Mouse (Mus musculus) CH12F3 (cell line): ENCODE data around the gene Tmem104.

Source experiments
- in situ Hi-C: fragments of 300-500 bp; cut with MboI; formaldehyde crosslinking; loops from 2 replicates; pipeline ENCODE4 v1.14.3; 2020; ENCODE audit warnings: low sequenced_read_pairs

Tmem104 gene

GRCm38 (mm10) chr11:115228430-115228829 is 41.1 kb downstream of the Tmem104 start:
- in situ Hi-C loops: no loop called here

- in situ Hi-C loops: no loop called here
Observed at GRCm38 (mm10) chr11:115229021-115229930, 42.0 kb downstream of the Tmem104 start.

GRCm38 (mm10) chr11:115231168-115231915 is 44.1 kb downstream of the Tmem104 start:
- in situ Hi-C loops: no loop called here

GRCm38 (mm10) chr11:115231924-115232323 is 44.6 kb downstream of the Tmem104 start:
- in situ Hi-C loops: no loop called here

GRCm38 (mm10) chr11:115232889-115233288 is 45.6 kb downstream of the Tmem104 start:
- in situ Hi-C loops: no loop called here

- in situ Hi-C loops: no loop called here
Observed at GRCm38 (mm10) chr11:115233526-115234290, 46.4 kb downstream of the Tmem104 start.

DNA sequence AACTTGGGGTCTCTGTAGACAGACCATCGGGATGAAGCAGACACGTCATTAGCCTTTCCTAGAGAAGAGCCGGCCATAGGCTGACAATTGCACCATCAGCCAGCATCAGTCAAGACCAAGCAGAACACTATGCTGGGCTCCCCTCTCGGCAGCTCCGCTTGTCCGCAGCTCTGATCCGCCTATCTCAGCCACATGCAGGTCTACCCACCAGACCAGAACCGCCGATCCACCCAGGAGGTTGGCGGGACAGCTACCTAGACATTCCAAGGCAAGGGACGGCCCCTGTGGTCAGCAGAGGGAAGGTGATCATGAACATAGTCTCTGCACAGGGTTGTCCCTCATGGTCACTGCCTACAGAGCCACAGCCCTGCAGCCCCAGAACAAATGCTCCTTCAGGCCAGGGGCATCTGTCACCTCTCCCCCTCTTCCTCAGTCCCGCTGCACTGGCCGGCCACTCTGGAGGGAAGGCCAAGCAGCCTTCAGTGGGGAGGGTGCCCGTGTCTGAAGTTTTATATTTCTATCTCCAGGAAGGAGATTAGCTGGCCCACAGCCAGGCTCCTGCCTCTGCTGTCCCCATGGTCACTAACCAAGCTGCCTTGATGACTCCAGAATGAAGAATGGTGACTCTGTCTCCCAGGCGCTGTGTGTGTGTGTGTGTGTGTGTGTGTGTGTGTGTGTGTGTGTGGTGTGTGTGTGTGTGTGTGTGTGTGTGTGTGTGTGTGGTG is 47.2 kb downstream of the Tmem104 start:
- in situ Hi-C loops: no loop called here

DNA sequence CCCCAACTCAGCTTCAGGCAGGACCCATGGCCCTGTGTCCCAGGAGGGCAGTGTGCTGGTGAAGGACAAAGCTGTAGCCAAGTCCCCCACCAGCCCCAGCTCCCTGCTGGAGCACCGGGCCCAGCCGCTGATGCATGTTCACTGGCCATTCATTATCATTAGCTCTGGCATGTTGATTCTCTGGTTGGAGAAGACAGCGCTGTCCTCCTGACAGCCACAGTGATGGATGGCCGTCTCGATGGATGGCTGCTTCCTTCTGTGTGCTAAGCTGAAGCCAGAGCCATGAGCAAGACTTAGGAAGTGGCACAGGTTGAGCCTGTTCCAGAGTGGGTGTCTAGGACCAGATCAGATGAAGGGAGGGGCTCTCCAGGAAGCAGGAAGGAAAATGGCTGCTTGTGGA is 49.3 kb downstream of the Tmem104 start:
- in situ Hi-C loops: no loop called here

- in situ Hi-C loops: no loop called here
Observed at GRCm38 (mm10) chr11:115241402-115241801, 54.1 kb downstream of the Tmem104 start.

GRCm38 (mm10) chr11:115242746-115243145 is 55.5 kb downstream of the Tmem104 start:
- in situ Hi-C loops: no loop called here

DNA sequence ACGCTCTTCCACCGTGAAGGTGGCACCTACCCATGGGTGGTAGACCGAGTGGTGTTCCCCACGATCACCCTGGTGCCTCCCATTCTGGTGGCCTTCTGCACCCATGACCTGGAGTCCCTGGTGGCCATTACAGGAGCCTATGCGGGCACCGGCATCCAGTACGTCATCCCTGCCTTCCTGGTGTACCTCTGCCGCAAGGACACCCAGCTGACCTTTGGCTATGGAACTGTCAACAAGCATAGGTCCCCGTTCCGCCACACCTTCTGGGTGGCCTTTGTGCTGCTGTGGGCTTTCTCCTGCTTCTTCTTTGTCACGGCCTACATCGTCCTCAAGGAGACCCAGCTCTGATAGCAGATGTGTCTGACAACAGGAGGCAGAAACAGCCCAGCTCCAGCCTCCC is 56.5 kb downstream of the Tmem104 start:
- in situ Hi-C loops: no loop called here

DNA sequence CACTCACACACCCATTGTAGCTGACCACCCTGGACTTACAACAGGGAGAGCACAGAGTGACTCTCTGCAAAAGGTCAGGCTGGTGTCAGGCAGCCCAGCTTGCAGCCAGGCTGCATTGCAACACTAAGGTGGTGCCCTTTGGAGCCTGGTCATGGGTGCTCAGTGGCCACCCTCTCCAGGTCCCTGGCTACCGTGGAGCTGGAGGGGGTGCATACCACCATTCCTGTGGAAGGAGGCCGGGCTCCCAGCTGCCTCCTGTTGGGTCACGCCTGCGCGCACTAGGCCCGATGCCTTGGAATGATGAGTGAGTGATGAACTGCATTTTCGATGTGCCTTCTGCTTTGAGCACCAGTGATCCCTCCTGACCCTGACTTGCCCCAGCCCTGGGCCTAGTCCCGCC is 57.6 kb downstream of the Tmem104 start:
- in situ Hi-C loops: no loop called here

DNA sequence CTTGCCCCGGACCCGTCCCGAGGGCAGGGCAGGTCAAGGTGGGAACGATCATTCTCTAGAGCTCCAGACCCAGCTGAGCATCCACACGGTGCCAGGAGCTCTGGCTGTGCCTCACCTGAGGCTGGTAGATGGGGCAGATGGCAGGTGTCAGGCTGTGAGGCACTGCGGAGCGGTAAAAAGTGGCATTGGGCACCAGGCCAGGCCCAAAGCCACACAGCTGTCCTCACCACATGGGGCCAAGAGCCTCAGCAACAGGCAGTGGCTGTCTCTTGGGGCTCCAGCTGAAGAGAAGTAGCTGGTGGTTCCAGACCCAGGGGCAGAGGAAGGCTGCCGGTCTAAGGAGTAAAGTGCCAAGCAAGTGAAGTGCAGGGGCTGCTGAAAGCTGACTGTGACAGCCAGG is 59.1 kb downstream of the Tmem104 start:
- in situ Hi-C loops: no loop called here

DNA sequence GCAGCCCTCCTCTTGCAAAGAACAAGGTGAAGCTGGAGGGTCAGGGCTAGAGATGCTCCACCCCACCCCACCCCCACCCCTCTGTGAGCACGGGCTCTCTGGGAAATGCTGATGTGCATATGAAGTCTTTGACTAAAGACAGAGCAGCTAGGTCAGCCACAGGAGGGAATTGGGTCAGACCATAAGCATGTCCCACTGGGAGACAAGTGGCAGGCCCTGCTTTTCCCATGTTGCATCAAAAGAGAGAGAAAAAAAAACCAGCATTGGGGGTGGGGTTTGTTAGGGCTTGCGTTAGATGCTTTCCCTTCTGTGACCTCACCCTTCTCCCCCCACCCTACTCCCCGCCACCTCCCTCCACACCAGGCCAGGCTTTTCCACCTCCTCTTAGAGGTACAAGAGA is 60.0 kb downstream of the Tmem104 start:
- in situ Hi-C loops: no loop called here

GRCm38 (mm10) chr11:115247945-115248344 is 60.7 kb downstream of the Tmem104 start:
- in situ Hi-C loops: no loop called here

DNA sequence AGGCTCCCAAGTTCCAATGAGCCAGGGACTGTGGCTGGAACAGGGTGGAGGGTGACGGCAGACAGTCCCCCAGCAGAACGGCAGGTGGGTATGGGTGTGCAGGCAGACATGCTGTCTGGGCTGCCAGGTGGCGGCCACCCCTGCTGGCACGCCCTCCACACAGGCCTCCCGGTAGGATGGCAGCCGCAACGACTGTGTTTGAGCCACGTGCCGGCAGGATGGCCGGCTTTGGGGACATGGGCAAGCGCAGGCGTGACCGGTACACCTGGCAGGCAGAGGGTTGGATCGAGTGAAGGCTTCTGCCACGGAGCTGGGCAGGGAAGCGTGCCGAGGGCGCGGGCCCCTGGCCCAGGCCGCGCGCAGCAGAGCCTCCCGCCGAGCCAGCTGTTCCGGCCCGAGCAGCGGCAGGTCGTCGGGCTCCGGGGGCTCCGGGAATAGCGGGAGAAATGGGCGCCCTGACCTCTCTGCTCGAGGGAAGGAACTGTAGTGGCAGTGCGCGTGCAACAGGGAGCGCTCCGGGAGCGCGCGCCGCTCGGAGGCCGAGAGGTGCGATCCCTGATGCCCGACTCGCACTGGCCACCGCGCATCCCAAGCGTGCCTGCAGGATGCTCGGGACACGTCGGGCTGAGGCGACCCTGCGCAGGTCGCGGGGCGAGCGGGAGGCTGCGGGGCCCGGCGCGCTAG is 62.6 kb downstream of the Tmem104 start:
- in situ Hi-C loops: no loop called here

- in situ Hi-C loops: no loop called here
Observed at GRCm38 (mm10) chr11:115250405-115251090, 63.3 kb downstream of the Tmem104 start.

GRCm38 (mm10) chr11:115251258-115251657 is 64.0 kb downstream of the Tmem104 start:
- in situ Hi-C loops: no loop called here

- in situ Hi-C loops: no loop called here
Observed at GRCm38 (mm10) chr11:115257775-115258510, 70.7 kb downstream of the Tmem104 start.
